Mouse (Mus musculus) cortical plate, adult 2 months (tissue): Measurements from ENCODE around the gene Ms4a14.

Experiments used
- CTCF ChIP-seq: fragments of 200-500 bp; IDR thresholded peaks from 2 replicates; pipeline ENCODE4 v1.5.1; 2011; ENCODE audit warnings: mild to moderate bottlenecking, control low read depth, low read length; ENCODE audit not compliant: insufficient read depth; ENCODE audit errors: extremely low read depth
- POLR2A ChIP-seq: fragments of 200-500 bp; IDR thresholded peaks from 2 replicates; pipeline ENCODE4 v1.6.1; 2011; ENCODE audit warnings: mild to moderate bottlenecking, low read length, control low read depth; ENCODE audit not compliant: insufficient read depth; ENCODE audit errors: extremely low read depth

DNA sequence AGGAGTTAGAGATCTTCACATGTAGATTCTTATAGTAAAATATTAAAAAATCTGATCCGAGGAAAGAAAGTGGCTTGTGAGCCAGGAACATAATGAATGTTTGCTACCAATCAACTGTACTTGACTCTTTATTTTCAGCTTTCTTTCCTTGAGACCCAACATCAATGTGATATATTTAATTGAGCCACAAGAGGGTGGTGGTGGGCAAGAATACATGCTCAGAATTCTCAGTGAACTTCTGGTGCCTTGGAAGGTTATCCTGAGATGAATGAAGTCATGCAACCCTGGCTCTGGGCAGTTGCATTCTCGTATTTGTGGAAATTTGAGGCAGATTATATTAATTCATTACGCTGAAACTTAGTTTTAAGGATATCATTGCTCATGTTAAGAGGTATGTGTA lies 37.6 kb upstream of the Ms4a14 start:
- TF ChIP-seq CTCF: no peak
- no peak for TF ChIP-seq POLR2A
